Mouse (Mus musculus): Measurements from ENCODE around the gene Spry1. TPM values are rescaled to one million over a fixed set of nuclear protein-coding genes. Genes with fewer than 3 reads are reported as not detected.

The Spry1 gene
- total RNA-seq, 2 experiments from 2014 or later = 2.1 TPM; not detected in 1

DNA sequence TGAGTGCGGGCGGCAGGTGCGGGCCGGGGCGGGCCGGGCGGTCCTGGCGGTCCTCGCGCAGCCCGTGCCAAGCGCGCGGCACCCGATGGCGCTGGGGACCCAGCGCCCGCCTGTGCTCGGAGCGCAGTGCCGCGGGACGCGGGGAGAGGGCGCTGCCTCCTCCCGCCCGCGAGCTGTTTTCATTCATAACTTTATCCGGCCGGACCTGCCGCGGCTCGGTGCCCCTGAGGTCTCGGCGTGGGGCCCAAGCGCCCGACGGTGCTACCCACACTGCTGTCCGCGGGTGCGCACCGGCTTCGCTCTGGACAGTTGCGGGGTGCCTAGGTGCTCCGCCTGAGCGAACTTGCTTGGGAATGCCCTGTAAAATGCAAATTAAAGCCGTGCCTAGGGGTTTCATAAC, 1.1 kb downstream of the Spry1 start:
- no peak for ATAC-seq (replicated peaks; ENCODE audit: low FRiP score, poor library complexity, severe bottlenecking)

DNA sequence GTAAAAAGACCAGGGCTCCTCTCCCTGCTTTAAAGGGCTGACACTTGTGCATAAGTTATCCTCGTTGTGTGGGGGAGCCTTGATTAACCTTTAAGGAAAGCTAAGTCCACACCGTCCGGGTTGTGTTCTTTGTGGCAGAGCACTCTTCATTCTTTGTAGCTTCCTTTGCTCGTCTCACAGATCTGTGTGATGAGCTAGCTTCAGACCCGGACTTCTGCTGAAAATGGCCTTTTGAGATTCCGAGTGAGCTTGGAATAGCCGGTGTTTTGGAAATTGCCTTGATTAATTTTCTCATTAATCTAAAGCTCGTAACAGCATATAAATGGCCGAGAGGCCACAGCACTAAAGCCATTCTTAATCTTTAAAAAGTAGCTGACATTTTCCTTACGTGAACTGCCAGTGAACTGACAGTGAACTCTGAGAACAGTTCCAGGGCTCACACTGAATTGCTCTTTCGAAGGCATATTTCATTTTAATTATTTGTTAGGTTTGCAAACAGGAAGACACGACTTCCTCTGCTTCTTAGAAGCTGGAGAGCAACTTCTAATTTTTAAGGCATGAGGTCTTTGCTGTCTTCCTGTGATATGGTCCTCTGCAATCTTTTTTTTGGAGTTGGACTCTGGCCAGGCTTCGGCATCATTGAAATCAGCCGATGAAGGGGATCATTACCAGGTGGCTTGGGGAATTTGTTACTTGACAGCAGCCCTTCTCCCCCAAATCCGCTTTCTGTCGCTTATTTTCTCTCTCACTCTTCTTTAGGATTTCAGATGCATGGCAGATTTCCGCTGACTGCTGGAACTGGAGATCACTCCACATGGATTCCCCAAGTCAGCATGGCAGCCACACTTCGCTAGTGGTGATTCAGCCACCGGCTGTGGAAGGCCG, 2.3 kb downstream of the Spry1 start:
- no peak for ATAC-seq (replicated peaks; ENCODE audit: low FRiP score, poor library complexity, severe bottlenecking)

DNA sequence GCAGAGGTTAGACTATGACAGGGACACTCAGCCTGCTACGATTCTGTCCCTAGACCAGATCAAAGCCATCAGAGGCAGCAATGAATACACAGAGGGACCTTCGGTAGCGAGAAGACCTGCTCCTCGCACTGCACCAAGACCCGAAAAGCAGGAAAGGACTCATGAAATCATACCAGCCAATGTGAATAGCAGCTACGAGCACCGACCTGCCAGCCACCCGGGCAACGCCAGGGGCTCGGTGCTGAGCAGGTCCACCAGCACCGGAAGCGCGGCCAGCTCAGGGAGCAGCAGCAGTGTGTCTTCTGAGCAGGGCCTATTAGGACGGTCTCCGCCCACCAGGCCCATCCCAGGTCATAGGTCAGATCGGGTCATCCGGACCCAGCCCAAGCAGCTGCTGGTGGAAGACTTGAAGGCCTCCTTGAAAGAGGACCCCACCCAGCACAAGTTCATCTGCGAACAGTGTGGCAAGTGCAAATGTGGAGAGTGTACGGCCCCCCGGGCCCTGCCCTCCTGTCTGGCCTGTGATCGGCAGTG, 3.0 kb downstream of the Spry1 start:
- ATAC-seq (replicated peaks; ENCODE audit: low FRiP score, poor library complexity, severe bottlenecking) = no peak

GRCm38 (mm10) chr3:37643411-37643810, 3.7 kb downstream of the Spry1 start:
- no peak for ATAC-seq (replicated peaks; ENCODE audit: low FRiP score, poor library complexity, severe bottlenecking)

DNA sequence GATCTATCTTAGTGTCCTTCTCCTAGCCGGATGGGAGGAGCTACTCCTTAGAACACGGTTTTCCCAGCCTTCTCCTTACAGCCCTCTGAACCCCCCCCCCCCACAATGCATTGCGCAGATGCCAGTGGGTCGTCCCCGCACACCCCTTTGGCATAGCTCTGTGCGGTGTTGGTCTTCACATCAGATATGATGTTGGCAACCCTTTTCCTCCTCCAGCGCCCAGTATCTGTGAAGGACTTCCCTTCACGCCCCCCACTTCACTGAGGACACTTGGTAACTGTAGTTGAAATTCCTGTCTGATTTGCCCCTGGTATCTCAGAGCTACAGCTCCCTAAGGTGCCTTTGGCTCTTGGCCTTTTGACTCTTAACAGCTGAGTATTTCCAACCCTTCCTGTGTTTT, 4.2 kb downstream of the Spry1 start:
- no peak for ATAC-seq (replicated peaks; ENCODE audit: low FRiP score, poor library complexity, severe bottlenecking)

DNA sequence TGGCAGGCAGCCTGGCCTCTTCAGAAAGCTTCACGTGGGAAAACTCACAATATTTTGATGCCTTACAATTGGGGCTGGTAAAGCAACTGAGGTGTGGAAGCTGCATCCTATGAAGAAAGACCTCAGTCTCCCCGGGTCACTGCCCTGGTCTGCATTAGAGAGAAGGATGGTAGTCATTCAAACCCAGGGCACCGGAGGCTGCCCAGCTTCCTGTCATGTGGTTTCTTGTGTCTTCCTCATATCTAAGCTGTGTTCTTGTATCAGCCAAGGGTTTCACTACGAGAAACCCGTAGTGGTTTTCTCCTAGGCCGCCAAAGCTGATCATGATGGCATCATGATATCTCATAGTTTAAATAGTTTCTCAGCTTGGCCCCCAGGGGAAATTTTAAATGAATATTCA, 5.3 kb downstream of the Spry1 start:
- no peak for ATAC-seq (replicated peaks; ENCODE audit: low FRiP score, poor library complexity, severe bottlenecking)

- no peak for ATAC-seq (replicated peaks; ENCODE audit: low FRiP score, poor library complexity, severe bottlenecking)
Observed at GRCm38 (mm10) chr3:37646221-37646620, 6.5 kb downstream of the Spry1 start.

DNA sequence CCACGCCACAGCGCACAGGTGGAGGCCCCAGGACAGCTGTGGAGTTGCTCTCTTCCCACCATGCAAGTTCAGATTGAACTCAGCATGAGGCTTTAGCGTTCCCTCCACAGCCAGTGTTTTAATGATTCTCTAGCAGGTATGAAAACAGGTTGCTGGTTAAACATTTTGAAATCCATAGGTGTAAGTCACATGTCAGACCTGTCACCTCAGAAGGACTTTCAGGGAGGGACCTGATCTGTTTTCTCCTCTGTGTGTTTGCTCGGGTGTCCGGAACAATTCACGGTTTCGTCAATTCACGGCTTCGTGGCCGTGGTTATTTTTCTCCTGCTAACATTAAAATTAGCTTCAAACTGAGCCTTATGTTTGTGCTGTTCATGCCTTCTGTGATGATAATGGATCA, 7.5 kb downstream of the Spry1 start:
- no peak for ATAC-seq (replicated peaks; ENCODE audit: low FRiP score, poor library complexity, severe bottlenecking)

- ATAC-seq (replicated peaks; ENCODE audit: low FRiP score, poor library complexity, severe bottlenecking) = no peak
Observed at GRCm38 (mm10) chr3:37648244-37648643, 8.5 kb downstream of the Spry1 start.

DNA sequence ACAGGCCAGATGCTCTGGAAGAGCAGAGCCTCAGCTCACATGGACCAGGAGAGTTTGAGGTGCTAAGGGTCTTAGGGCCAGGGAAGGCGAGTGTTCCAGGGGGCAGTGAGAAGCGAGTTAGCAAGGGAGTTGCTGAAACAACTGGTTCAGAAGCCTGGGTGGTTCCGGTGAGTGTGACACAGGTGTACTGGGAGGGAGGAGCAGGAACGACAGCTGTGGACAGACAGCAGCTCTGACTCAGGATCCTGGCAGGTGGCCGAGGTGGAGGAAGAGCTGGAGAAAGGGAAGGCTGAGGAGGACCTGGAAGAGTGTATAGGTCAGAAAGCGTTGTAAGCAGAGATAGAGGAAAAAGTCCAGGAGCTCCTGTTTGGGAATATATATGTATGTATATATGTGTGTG, 9.5 kb downstream of the Spry1 start:
- no peak for ATAC-seq (replicated peaks; ENCODE audit: low FRiP score, poor library complexity, severe bottlenecking)

DNA sequence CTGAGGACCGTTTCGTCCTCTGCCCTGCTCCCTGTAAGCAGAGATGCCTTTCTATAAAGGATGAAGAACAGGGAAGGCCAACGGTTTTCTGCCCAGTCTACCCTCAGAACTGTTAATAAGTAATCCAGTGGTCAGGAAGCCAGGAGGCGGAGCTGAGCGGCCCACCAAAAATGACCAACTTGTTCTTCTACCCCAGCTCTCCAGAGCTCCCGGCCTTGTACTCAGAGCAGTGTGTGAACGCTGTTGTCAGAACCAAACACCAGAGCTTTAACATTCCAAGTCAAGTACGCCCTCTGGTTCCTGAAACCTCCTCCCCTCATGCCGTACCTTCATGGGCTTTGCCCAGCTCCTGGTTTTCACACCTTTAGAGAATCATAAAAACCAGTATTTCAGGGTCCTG, 12.8 kb downstream of the Spry1 start:
- no peak for ATAC-seq (replicated peaks; ENCODE audit: low FRiP score, poor library complexity, severe bottlenecking)

DNA sequence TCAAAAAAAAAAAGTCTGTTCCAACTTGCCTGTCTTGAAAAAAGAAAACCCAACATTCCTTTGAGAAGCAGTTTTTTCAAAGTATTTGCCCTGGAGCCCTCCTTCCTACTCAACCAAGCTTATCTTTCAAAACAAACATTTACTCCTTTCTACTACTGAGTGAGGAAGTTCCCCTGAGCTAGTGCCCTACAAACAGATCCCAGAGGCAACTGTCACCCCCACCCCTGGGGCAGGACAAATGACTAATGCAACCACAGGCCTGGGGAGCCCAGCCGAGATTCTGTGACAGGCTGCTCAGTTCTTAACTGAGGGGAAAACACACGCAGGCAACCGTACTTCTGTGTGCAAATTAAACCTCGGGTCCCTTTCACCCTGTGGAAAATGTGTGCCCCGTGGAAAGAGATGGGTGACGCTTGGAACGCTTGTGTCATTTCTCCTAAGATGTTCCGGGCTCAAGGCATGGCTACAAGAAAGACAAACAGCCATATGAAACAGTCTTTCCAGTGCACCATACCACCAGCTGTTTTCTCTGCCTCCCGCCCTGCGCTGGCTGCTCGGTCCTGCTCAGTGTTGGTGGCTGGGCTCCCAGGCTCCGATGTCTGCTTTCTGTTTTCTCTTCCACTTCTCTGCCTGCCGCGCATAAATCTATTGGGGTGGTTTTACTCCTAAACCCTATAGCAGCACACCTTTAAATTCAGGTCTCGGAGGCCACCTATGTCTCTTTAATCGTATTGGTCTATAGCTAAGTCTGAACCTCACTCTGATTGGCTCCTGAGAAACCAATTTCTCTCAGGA, 14.4 kb downstream of the Spry1 start:
- no peak for ATAC-seq (replicated peaks; ENCODE audit: low FRiP score, poor library complexity, severe bottlenecking)

DNA sequence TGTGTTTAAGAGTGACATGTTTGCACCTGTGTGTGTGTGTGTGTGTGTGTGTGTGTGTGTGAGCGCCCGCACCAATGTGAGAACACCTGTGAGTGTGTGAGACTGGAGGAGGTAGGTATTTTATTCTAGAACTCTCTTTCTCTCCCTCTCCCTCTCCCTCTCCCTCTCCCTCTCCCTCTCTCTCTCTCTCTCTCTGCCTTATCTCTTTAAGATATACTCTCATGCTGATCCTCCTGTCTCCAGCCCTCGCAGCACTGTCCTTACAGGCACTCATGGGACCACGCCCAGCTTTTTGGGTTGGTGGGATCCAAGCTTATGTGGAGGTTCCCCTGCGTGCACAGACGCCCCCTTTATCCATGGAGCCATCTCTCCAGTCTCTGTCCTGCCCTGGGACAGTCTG, 15.0 kb downstream of the Spry1 start:
- ATAC-seq (replicated peaks; ENCODE audit: low FRiP score, poor library complexity, severe bottlenecking) = no peak

DNA sequence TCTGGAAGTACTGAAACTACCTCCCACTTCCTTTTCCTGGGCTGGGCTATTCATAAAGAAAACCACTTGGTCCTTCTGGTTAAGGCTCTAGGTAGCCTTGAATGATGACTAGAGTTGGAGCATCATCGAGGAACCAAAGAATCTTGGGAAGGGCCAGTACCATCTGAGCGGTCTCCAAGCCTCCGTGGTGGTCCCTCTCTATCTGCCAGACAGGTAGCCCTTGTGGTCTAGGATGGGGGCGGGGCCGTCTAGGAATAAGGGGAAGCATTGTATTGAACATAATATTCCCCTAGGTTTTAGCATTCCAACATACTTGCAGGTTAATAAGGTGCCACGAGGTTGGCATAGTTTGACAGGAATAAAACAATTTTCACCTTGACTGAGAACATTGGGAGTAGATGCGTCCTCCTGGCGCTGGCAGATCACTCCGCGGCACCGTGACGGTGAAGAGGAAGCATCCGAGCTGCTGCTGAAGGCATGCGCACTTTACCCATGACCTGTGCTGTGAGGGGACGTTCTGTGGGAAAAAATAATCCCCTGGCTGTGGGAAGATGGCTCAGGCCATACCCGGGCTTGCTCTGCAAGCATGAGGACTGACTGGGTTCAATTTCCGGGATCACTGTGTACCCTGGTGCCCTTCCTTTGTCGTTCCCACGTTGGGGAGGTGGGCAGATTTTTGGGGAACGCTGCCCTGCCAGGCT, 16.3 kb downstream of the Spry1 start:
- ATAC-seq (replicated peaks; ENCODE audit: low FRiP score, poor library complexity, severe bottlenecking) = no peak

DNA sequence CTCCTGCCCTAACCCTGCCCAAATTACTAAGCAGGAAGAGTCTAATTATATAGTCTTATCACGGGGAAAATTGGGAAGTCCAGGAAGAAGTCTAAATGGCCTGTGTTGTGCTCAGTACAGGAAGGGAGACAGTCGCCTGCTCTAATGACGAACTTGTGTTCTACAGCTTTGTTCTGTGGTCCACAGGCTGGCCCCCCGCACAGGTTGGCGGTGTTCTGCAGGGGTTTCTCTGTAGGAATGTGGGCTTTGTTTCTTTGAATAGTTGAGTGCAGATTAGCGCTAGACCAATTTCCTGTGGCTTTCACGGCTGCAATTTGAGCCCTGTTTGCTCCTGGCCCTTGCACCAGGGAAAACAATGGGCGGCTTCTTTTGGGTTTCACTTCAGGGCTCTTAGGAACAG, 17.3 kb downstream of the Spry1 start:
- no peak for ATAC-seq (replicated peaks; ENCODE audit: low FRiP score, poor library complexity, severe bottlenecking)

- no peak for ATAC-seq (replicated peaks; ENCODE audit: low FRiP score, poor library complexity, severe bottlenecking)
Observed at GRCm38 (mm10) chr3:37658155-37658554, 18.4 kb downstream of the Spry1 start.

- no peak for ATAC-seq (replicated peaks; ENCODE audit: low FRiP score, poor library complexity, severe bottlenecking)
Observed at GRCm38 (mm10) chr3:37659621-37660020, 19.9 kb downstream of the Spry1 start.

GRCm38 (mm10) chr3:37666291-37667118, 26.8 kb downstream of the Spry1 start:
- ATAC-seq (replicated peaks; ENCODE audit: low FRiP score, poor library complexity, severe bottlenecking) = no peak

DNA sequence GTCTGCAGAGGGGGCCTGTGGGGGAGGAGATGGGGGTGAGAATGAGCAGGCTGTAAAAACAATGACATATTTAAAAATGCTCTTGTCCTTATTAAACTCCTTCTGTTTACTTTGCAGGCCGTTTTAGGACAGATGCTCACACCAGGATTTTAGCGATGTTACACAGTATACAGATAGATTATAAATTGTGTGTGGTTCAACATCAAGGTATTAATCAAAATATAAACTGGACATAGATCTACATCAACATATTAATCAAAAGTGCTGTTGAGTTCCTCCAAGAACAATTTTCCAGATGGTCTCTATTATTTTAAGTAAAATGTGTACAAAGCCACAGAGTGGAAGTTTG, 27.3 kb downstream of the Spry1 start:
- no peak for ATAC-seq (replicated peaks; ENCODE audit: low FRiP score, poor library complexity, severe bottlenecking)

DNA sequence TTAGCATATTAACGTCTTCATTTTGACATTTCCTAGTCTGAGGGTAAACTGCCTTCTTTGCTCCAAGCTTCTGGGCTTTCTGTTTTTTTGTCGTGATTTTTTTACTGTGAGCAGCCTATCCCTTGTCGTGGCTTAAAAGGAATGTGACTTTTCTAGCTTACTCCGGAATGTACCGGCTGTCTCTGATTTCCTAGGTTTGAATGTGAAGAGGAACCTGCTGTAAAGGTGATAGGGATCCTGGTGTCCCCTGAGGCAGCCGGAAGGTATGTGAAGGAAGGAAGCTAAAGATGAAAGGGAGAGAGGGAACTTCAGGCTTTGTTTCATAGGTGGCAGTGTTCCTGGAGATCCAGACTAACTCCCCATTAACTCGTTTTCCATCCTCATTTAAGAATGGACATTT, 28.0 kb downstream of the Spry1 start:
- ATAC-seq (replicated peaks; ENCODE audit: low FRiP score, poor library complexity, severe bottlenecking) = no peak
